Comparison of ENCODE assay signal across 33 mouse cellular contexts in genomic region chr7:4746326-4746980, GRCm38 (mm10). TPM values are rescaled to one million over a fixed set of nuclear protein-coding genes. Genes with fewer than 3 reads are reported as not detected.
DNase-seq lines count a peak whose midpoint lies in the region; ATAC-seq and TF ChIP-seq lines count a peak whose summit lies in the region.
"Had no signal": no experiment of that assay in that cellular context is flagged by ENCODE, and none has a peak within 500 bp of the region (broad histone marks: within the 10 kb centered on the region; RNA-seq: fewer than 3 reads in every experiment).

No protein-coding gene starts in this region.

- H3K36me3 ChIP-seq in G1E (replicated peaks) = peaks cover 81% of the 10 kb centered on the region
- peaks cover 68% of the 10 kb centered on the region for H3K36me3 ChIP-seq in liver, embryonic 13.5 days

- peak overlapping the region; percentile 96 for H3K4me2 ChIP-seq in liver, embryonic 13.5 days
- H3K4me2 ChIP-seq: forebrain, embryonic 12.5 days; limb, embryonic 15.5 days had no signal

- H3K9me3 ChIP-seq in G1E (replicated peaks) = no peaks in the 10 kb centered on the region
- no peaks in the 10 kb centered on the region for H3K9me3 ChIP-seq in liver, embryonic 13.5 days (replicated peaks)
- H3K9me3 ChIP-seq: forebrain, embryonic 12.5 days; limb, embryonic 15.5 days had no signal

- H3K9ac ChIP-seq in liver, embryonic 13.5 days = peak overlapping the region; percentile 76
- H3K9ac ChIP-seq: forebrain, embryonic 12.5 days; limb, embryonic 15.5 days had no signal

- no peak for TF ChIP-seq CTCF in G1E (IDR thresholded peaks at IDR 0.05; ENCODE audit: low read depth, low read length)

- ATAC-seq in G1E (ENCODE audit: extremely low read depth, insufficient number of reproducible peaks, low FRiP score, poor library complexity, severe bottlenecking) = no peak
- ATAC-seq in liver, embryonic 13.5 days (ENCODE audit: low read depth) = no peak
- ATAC-seq: CD4-positive, CD25-positive, alpha-beta regulatory T cell, adult 4 months; Patski had no signal

- no peaks in the 10 kb centered on the region for H3K27me3 ChIP-seq in G1E (ENCODE audit: insufficient read depth, low read length)
- H3K27me3 ChIP-seq in liver, embryonic 13.5 days = no peaks in the 10 kb centered on the region
- H3K27me3 ChIP-seq: forebrain, embryonic 12.5 days; limb, embryonic 15.5 days; Patski had no signal

- WGBS in liver, embryonic 13.5 days (ENCODE audit: insufficient replicate concordance) = 85% methylated on average over 22 of the region's 22 CpGs

- peaks cover 87% of the 10 kb centered on the region for H3K4me1 ChIP-seq in G1E (ENCODE audit: insufficient read depth, low read depth, low read length)
- H3K4me1 ChIP-seq in liver, embryonic 13.5 days (replicated peaks) = peaks cover 98% of the 10 kb centered on the region

- H3K27ac ChIP-seq in liver, embryonic 13.5 days = peak overlapping the region; percentile 99
- H3K27ac ChIP-seq: forebrain, embryonic 12.5 days; kidney, postnatal 0 days; left cerebral cortex, adult 2 months; limb, embryonic 15.5 days; macrophage had no signal

- H3K4me3 ChIP-seq in G1E (ENCODE audit: low read depth, low read length) = peak overlapping the region; percentile 52; the same call in 1 of the 2 replicates
- peak overlapping the region; percentile 35 for H3K4me3 ChIP-seq in liver, embryonic 13.5 days (replicated peaks)
- H3K4me3 ChIP-seq: forebrain, embryonic 12.5 days; left cerebral cortex, adult 2 months; limb, embryonic 15.5 days had no signal

- intact Hi-C loops in heart, postnatal 14 days (cut with DNase I) = no loop called here

- DNase-seq in heart, adult 11 months = peak; percentile 88
- no peak for DNase-seq in heart, postnatal 14 days
- DNase-seq in kidney, postnatal 10 days = peak; percentile 13
- no peak for DNase-seq in kidney, adult 11 months
- DNase-seq in G1E (ENCODE audit: low spot score) = no peak
- DNase-seq in liver, embryonic 13.5 days = peak; percentile 9
- no peak for DNase-seq in natural killer cell, adult 2 months (ENCODE audit: low spot score in 2 of 2)
- DNase-seq in lung, postnatal 25 days (ENCODE audit: low spot score) = no peak
- DNase-seq: adrenal gland, adult 2 months; cerebellum, adult 18-20 months; cerebellum, postnatal 14 days; kidney, adult 18-20 months; left cerebral cortex, postnatal 4 days; thymus, adult 18-20 months; thymus, postnatal 36 days had no signal

RNA-seq across cellular contexts. Expression of gene Cox6b2, which starts 6.4 kb away (rescaled TPM):
- total RNA-seq in heart, postnatal 14 days (2021) = 1 to 10 TPM; 5.2 to 7.0 TPM
- total RNA-seq in G1E (2014; fragmentation: Nextera tagmentation) (4.2 and 5.3 TPM in 2 replicates), G1E (2017) (1.0 and 2.0 TPM in 2 replicates)
- 7.8 and 8.0 TPM in 2 replicates for polyA plus RNA-seq in G1E (2012)
- polyA plus RNA-seq in liver, embryonic 13.5 days (2015; fragmentation: Nextera tagmentation; extraction: Ambion mirVana) = 98.6 and 105 TPM in 2 replicates
- total RNA-seq: gastrocnemius, adult 8-10 months; neutrophil, adult 5-6 weeks had no signal
- polyA plus RNA-seq: macrophage, Patski had no signal

RNA-seq across cellular contexts. Expression of gene Kmt5c, which starts 6.5 kb away (rescaled TPM):
- total RNA-seq in heart, postnatal 14 days (2021) = 10 to 100 TPM; 30.5 to 31.9 TPM
- total RNA-seq in G1E (2014; fragmentation: Nextera tagmentation) = 79.7 and 108 TPM in 2 replicates
- 34.8 and 39.0 TPM in 2 replicates for total RNA-seq in G1E (2017)
- 232 and 325 TPM in 2 replicates for polyA plus RNA-seq in G1E (2012)
- polyA plus RNA-seq in liver, embryonic 13.5 days (2015; fragmentation: Nextera tagmentation; extraction: Ambion mirVana) = 61.6 and 63.9 TPM in 2 replicates

RNA-seq across cellular contexts. Expression of gene Tmem150b, which starts 21.4 kb away (rescaled TPM):
- total RNA-seq in heart, postnatal 14 days (2021) = not detected
- 1.1 and 1.7 TPM in 2 replicates for total RNA-seq in G1E (2014; fragmentation: Nextera tagmentation)
- 1.2 and 1.7 TPM in 2 replicates for total RNA-seq in G1E (2017)
- polyA plus RNA-seq in G1E (2012) = 0.11 and 0.21 TPM in 2 replicates
- polyA plus RNA-seq in liver, embryonic 13.5 days (2015; fragmentation: Nextera tagmentation; extraction: Ambion mirVana) = 0.09 and 0.15 TPM in 2 replicates
- total RNA-seq: gastrocnemius, adult 8-10 months; layer of hippocampus, postnatal 10 days; left cerebral cortex, adult 2 months; left cerebral cortex, postnatal 4 days had no signal
- polyA plus RNA-seq: embryonic facial prominence, embryonic 11.5 days had no signal

RNA-seq across cellular contexts. Expression of gene Fam71e2, which starts 24.6 kb away (rescaled TPM):
- total RNA-seq in heart, postnatal 14 days (2021) = not detected
- total RNA-seq in G1E (2014; fragmentation: Nextera tagmentation) (not detected in 2 replicates), G1E (2017) (0.05 and 0.06 TPM in 2 replicates)
- polyA plus RNA-seq in G1E (2012) = not detected in 2 replicates
- polyA plus RNA-seq in liver, embryonic 13.5 days (2015; fragmentation: Nextera tagmentation; extraction: Ambion mirVana) = not detected in 2 replicates
- total RNA-seq: adrenal gland, adult 2 months; adrenal gland, postnatal 4 days; ES-E14; gastrocnemius, adult 8-10 months; hematopoietic stem cell, adult 5-6 weeks; layer of hippocampus, postnatal 10 days; left cerebral cortex, adult 2 months; left cerebral cortex, postnatal 4 days; neutrophil, adult 5-6 weeks had no signal
- polyA plus RNA-seq: adrenal gland, adult 2 months; CD4-positive, CD25-positive, alpha-beta regulatory T cell, adult 4 months; embryonic facial prominence, embryonic 11.5 days; forebrain, embryonic 12.5 days; heart, embryonic 14.5 days; kidney, postnatal 0 days; limb, embryonic 15.5 days; lung, embryonic 16.5 days; macrophage; Patski; small intestine, adult 2 months; stomach, embryonic 16.5 days had no signal

RNA-seq across cellular contexts. Expression of gene Il11, which starts 36.2 kb away (rescaled TPM):
- total RNA-seq in heart, postnatal 14 days (2021) = under 1 TPM in 1 of 2 experiments, not detected in 1; 0.12 TPM
- total RNA-seq in G1E (2014; fragmentation: Nextera tagmentation) (not detected in 2 replicates), G1E (2017) (not detected in 2 replicates)
- 0.13 and 0.15 TPM in 2 replicates for polyA plus RNA-seq in G1E (2012)
- 0.05 TPM in 1 of 2 replicates, not detected in the other for polyA plus RNA-seq in liver, embryonic 13.5 days (2015; fragmentation: Nextera tagmentation; extraction: Ambion mirVana)
- total RNA-seq: gastrocnemius, adult 8-10 months; neutrophil, adult 5-6 weeks had no signal
- polyA plus RNA-seq: heart, embryonic 14.5 days; macrophage had no signal

Comparison
In these comparisons a context has a peak if more than half of its experiments do, and no peak if none do; other contexts are left out.
1. DNase-seq: peak in heart, adult 11 months (single experiment), kidney, postnatal 10 days (single experiment) and liver, embryonic 13.5 days (single experiment); none in heart, postnatal 14 days (0 of 2), kidney, adult 11 months (single experiment), G1E (single experiment), natural killer cell, adult 2 months (0 of 2) and lung, postnatal 25 days (single experiment).